Mouse (Mus musculus) embryo, embryonic 10.5 days (tissue): ENCODE results near the gene Dnm2.
"Not testable (repeated sequence)": the region's sequence is repeated elsewhere in the genome, so short reads cannot be mapped to it uniquely, and the experiment has no call there.

ENCODE experiments used
- DNase-seq: peaks from one replicate; pipeline ENCODE4 v3.0.0-alpha.2; 2015; ENCODE audit warnings: low spot score

The Dnm2 gene

DNA sequence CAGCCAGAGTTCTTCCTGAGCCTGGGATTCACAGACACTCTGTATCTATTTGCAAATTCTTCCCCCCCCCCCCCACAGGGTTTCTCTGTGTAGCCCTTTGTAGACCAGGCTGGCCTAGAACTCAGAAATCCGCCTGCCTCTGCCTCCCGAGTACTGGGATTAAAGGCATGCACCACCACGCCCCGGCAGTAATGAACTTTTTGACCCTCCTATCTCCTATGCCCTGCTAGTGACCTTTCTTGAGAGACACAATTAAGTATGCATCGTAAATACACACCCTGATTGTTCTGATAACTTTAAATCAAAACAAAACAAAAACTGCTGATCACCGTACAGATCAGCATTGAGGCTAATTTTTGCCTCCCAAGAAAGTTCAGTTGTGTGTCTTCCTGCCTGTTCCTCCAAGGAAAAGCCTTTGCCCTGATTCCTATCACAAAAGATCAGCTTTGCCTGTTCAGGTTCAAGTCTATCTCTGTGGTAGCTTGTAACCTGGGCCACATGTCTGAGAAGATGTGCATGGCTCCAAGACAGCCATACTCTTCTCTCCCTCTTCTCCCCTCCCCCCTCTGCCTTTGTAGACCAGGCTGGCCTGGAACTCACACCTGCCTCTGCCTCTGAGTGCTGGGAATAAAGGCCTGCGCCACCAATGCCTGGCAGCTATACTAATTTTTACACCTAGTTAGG lies 31.7 kb downstream of the Dnm2 start:
- DNase-seq, result no peak

GRCm38 (mm10) chr9:21456930-21457634 lies 32.4 kb downstream of the Dnm2 start:
- DNase-seq, result no peak

GRCm38 (mm10) chr9:21458821-21459220 lies 34.1 kb downstream of the Dnm2 start:
- no peak for DNase-seq

DNA sequence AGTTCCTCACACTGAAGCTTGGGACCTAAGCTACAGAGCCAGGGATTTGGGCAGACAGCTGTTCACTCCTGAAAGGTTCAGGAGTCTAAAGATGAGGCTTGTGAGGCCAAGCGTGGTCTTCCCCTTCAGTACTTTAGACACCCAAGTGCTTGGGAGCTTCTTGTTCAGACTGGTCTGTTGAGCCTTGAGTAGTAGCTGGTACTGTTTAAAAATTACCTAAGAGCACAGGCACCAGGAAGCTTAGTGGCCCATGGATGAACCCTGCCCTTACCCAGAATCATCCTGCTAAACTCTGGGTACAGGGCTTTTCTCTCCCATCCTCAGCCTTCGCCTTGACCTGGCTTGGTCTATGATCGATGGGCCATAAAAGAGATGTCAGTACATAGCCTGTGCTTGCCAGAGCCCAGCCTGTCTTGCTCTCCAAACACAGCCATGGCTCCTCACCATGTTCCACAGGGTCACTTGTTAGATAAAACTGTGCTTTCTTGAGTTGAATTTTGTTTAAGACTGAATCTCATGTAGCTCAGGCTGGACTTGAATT lies 35.8 kb downstream of the Dnm2 start:
- no peak for DNase-seq

DNA sequence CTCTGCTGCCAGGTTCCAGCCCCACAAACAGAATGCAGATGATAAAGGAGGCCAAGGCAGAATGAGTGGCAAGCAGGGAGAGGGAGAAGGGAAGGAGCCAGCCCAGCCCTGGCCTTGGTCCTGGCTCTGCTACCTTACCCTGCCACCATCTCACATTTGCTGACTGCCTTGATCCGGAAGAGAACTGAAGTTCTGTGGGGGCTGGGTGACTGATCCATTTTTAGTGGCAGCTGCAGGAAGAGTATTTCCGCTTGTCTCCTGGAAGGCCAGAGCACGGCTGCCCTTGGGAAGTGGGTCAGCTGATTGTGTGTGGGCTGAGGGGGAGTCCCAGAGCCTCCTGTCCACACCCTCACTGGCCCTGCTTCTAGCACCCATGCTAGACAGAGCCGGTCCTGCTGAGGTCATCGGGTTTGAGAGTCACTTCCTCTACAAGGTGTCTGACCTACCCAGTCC lies 38.5 kb downstream of the Dnm2 start:
- no peak for DNase-seq

- no peak for DNase-seq
These were observed 39.3 kb downstream of the Dnm2 start for GRCm38 (mm10) chr9:21463766-21464564.

DNA sequence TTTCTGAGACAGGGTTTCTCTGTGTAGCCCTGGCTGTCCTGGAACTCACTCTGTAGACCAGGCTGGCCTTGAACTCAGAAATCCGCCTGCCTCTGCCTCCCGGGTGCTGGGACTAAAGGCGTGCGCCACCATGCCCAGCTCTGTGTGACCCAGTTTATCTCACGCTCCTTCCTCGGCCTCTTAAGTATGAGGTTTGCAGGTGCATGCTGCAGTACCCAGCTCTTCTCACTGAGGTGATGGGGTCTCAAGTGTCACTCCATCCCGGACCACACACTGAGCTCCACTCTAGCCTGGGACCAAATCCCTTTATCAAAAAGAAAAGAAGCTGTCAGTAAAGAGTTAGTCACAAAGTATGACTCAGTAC lies 39.8 kb downstream of the Dnm2 start:
- DNase-seq, result not testable (repeated sequence)

DNA sequence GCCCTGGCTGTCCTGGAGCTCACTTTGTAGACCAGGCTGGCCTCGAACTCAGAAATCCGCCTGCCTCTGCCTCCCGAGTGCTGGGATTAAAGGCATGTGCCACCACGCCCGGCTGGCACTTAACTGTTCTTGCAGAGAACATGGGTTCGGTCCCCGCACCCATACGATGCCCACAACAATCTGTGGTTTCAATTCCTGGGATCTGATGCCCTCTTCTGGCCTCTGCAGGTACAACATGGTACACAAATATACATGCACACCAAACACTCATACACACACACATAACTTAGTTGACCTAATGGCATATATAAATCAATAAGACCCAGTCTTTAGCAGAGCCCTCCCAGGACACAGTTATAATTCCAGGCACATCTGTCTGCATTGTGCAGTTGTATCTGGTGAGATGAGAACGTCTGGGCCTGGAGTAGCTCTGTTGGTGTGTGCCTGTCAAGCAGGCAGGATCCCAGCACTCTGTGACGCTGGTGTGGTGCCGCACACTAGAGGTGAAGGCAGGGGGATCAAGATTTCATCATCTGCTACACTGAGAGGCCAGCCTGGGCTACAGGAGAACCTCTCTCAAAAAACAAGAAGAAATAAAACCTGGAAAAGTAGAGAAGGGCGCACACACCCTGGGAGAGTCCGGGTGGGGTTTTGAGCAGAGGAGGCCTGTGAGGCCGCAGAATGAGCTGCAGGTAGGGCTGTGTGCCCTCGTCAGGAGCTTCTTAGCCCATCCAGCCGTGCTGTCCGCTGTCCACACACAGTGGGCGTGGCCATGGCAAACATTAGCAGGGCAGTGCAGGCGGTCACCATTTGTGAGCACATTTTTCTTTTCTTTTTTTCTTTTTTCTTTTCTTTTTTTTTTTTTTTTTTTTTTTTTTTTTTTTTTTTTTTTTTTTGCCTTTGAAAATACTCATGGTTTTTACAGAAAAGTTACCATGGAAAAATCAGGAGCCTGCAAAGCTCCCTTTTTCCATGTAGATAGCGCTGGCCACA lies 44.6 kb downstream of the Dnm2 start:
- DNase-seq, result peak; percentile 58

DNA sequence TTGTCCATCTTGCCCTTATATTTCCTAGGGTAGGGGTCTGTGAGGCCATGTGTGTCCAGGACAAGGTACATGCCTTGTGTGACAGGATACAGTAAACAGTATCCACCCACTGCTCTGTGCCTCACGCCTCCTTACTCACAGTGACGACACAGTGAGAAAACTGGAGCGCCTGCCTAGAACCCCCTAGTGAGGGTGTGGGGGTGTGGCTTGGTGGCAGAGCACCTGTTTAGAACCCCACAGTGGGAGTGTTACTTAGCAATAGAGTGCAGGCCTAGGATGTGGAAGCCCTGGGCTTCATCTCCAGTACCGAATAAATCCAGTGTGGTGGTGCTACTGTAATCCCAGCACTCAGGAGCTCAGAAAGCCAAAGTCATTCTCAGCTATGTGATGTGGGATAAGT lies 48.2 kb downstream of the Dnm2 start:
- no peak for DNase-seq

DNA sequence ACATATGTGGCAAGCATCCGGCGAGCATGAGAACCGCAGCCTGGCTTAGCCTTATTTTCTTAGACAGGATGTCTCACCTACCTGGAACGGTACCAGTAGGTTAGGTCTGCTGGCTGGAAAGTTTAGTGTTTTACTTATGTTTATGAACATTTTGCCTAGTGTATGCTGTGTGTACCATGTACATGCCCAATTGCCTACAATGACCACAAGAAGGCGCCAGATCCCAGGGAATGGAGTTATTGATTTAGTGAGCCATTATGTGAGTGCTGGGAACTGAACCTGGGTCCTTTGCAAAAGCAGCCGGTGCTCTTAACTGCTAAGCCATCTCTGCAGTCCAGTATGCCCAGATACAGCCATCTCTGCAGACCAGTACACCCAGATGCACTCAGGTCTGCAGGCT lies 53.0 kb downstream of the Dnm2 start:
- no peak for DNase-seq

DNA sequence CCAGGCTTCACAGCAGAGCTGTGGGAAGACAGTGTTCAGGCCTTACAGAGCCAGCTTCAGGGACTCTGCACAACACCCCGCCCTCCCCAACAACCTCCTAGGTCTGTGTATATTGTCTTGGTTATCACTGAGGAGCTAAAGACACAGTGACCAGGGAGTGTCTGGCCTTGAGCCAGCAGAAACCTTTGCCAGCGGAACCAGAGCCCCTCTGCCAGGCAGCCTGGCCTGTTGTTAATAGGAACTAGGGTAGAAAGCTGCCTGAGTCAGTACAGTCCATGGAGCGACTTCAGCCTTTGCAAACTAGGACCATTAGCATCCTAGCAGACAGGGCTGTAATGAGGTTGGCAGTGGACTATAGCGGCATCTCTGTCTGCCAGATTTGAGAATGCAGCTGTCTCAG lies 59.4 kb downstream of the Dnm2 start:
- DNase-seq, result no peak

DNA sequence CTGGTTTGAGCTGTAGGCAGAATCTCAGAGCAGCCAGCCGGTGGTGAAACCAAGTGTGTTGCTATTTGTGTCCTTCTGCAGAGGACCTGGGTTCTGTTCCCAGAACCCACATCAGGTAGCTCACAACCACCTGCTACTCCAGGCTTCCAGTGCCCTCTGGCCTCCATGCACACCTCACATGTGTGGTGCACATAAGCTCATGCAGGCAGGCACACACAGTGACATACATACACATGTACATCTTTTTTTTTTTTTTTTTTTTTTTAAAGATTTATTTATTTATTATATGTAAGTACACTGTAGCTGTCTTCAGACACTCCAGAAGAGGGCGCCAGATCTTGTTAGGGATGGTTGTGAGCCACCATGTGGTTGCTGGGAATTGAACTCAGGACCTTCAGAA lies 63.5 kb downstream of the Dnm2 start:
- DNase-seq, result not testable (repeated sequence)

- DNase-seq, result no peak
These were observed 66.0 kb downstream of the Dnm2 start for GRCm38 (mm10) chr9:21490696-21491095.

DNA sequence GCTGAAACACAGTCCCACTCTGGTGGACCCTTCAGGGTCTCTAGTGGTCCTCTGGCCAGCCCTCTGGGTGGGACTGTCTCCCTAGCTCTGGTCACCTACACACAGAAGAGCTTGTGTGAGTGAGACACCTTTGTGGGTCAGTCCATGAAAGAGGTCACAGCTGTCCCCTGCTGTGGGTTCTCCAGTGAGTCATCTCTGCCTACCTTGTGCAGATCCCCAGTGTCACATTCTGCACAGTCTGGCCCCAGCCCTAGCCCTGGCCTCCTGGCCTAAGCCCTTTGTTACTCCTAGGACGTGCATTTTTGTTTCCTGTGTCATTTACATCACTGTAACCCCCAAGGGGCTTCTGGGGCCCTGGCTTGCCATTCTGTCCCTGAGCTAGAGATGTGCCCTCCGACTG lies 69.2 kb downstream of the Dnm2 start:
- no peak for DNase-seq

DNA sequence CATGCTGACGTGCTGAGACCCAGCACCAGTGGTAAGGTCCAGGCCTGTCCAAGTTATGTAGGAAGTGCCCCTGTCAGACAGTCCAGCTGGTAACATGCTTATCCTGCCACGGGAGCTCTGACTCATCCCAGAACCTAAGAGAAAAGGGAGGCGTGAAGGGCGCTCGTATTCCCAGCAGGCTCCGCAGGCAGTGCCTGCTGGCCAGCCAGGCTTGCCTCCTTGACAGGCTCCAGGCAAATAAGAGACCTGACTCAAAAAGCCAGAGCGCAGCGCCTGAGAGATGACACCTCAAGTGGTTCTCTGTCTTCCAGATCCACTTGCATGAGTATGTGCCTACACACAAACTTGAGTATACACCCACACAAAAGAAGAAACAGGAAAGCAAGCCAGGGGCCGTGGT lies 70.0 kb downstream of the Dnm2 start:
- no peak for DNase-seq

DNA sequence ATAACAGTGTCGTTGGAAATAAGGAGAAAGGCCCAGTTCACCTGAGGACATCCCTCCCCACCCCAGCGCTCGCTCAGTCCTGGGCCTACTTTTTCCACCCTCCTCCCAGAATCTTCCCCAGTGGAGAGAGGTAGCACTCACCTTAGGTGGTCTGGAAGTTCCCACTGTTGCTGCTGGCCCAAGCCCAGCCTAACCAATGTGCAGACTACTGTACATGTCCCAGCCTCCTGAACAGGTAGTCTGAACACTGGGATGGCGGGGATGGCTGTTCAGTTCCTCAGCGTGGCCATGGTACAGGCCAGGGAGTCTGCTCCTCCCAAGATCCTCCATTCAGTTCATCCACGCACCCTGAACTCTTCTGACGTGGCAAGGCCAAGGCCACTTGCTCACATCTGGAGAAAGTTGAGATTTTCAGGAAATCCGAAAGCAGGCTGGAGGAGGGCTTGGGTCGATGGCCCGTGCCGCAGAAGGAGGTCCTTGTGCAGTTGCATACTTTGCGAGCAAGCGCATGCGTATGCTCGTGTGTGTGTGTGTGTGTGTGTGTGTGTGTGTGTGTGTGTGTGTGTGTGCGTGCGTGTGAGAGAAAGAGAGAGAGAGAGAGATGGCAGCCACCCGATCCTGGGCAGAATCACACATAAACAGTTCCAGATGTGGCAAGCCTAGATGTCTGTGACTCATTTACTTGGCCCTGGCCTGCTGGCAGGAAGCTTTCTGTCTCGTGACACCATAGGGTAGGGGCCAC lies 71.8 kb downstream of the Dnm2 start:
- peak; percentile 85 for DNase-seq

DNA sequence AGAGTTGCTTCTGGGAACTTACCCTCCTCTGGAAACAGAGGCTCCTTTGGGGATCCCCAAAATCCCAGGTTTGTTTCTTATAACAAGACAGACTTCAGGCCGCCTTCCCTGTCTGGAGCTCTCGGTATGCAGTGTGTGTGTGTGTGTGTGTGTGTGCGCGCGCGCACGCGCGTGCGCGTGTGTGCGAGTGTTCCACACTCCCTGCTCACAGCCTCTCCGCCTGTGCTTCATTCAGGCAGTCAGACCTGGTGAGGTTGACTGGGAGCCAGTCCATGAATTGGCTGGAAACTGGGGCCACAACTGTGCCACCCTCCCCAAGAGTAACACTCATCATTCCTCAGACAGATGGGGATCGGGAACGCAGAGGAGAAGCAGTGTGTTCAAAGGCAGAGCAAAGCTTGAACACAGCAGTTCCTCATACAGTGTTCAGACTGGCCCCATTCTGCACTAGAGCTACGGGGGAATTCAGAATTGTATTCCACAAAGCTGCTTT lies 72.4 kb downstream of the Dnm2 start:
- no peak for DNase-seq

- no peak for DNase-seq
These were observed 73.0 kb downstream of the Dnm2 start for GRCm38 (mm10) chr9:21497664-21498063.

DNA sequence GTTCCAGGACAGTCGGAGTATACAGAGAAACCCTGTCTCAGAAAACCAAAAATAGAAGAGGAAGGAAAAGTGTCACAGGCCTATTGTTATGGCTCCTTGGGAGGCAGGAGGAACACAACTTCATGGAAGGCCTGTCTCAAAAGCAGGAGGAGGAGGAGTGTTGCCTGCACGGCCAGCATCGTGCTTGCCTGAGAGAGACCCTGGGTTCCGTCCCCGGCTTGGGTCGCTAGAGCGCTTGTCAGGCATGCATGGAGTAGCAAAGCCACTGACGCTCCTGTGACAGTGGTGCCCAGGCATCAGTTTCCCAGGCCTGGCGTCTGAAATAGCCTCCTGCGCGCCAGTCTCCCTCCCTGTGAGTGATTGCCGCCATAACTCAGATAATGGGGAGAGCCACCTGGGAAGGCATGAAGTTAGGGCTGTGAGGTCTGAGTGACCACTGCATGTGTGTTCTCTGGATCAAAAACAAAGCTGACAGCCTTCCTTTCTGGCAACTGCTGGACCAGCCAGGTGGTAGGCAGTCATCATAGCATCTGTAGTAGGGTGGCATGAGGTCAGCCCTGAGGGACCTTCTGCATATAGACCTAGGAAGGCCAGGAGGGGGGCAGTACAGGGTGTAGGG lies 73.7 kb downstream of the Dnm2 start:
- DNase-seq, result no peak

DNA sequence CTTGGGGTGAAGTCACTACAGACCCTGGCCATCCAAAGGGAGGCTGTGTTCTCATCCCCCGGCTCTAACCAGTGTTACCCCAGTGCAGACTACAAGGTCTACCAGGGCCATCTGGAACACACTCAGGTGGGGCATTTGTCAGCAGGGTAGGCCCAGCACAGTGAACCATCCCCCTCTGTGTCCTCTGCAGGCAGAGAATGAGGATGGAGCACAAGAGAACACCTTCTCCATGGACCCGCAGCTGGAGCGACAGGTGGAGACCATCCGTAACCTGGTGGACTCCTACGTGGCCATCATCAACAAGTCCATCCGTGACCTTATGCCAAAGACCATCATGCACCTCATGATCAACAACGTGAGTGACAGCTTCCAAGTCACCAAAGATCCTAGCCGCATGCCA lies 78.6 kb downstream of the Dnm2 start:
- DNase-seq, result no peak
